Mouse (Mus musculus) spleen, embryonic (tissue): ENCODE results near the gene Kars.

ENCODE experiments used
- CTCF ChIA-PET: fragments of 350-600 bp; sonication (Branson Sonifier 250); formaldehyde crosslinking; loops from one replicate; lab custom pipeline; 2022; lab: Charles Lee

Gene Kars

GRCm38 (mm10) chr8:112010997-112011815, at the start of gene Kars, which contains the start of gene Terf2ip:
TSS of gene Kars (minus strand) at chr8:112011323.
TSS of gene Terf2ip (plus strand) at chr8:112011398.
- CTCF ChIA-PET: interaction anchor here (0.5 kb wide), 1 partner anchor 25 kb away, joined by 3 read pairs; no protein-coding TSS in a partner anchor

GRCm38 (mm10) chr8:112054456-112054855, 43.3 kb upstream of the Kars start:
- CTCF ChIA-PET: no interaction called here

- CTCF ChIA-PET: no interaction called here
Observed at GRCm38 (mm10) chr8:112051537-112051936, 40.4 kb upstream of the Kars start.

- CTCF ChIA-PET: no interaction called here
Observed at GRCm38 (mm10) chr8:112049984-112050383, 38.9 kb upstream of the Kars start.

GRCm38 (mm10) chr8:112048293-112048692, 37.2 kb upstream of the Kars start:
- CTCF ChIA-PET: no interaction called here

- CTCF ChIA-PET: interaction anchor here (0.5 to 0.7 kb wide), 2 partner anchors 179 to 402 kb away, joined by 3 read pairs; no protein-coding TSS in a partner anchor
Observed at GRCm38 (mm10) chr8:112045896-112046295, 34.8 kb upstream of the Kars start.

- CTCF ChIA-PET: interaction anchor here (0.5 to 0.7 kb wide), 2 partner anchors 118 to 401 kb away, joined by 3 to 7 read pairs; no protein-coding TSS in a partner anchor
Observed at GRCm38 (mm10) chr8:112045182-112045581, 34.1 kb upstream of the Kars start.

GRCm38 (mm10) chr8:112037521-112037920, 26.4 kb upstream of the Kars start:
- CTCF ChIA-PET: interaction anchor here (0.6 kb wide), 1 partner anchor 1602 kb away, joined by 3 read pairs; no protein-coding TSS in a partner anchor

GRCm38 (mm10) chr8:112034603-112035002, 23.5 kb upstream of the Kars start:
- CTCF ChIA-PET: interaction anchor here (0.7 kb wide), 1 partner anchor 210 kb away, joined by 3 read pairs; no protein-coding TSS in a partner anchor

- CTCF ChIA-PET: no interaction called here
Observed at GRCm38 (mm10) chr8:112033071-112033470, 21.9 kb upstream of the Kars start.

- CTCF ChIA-PET: no interaction called here
Observed at GRCm38 (mm10) chr8:112030663-112031062, 19.5 kb upstream of the Kars start.

- CTCF ChIA-PET: interaction anchor here (0.6 kb wide), 1 partner anchor 16 kb away, joined by 4 read pairs; no protein-coding TSS in a partner anchor
Observed at GRCm38 (mm10) chr8:112029455-112029854, 18.3 kb upstream of the Kars start.

- CTCF ChIA-PET: no interaction called here
Observed at GRCm38 (mm10) chr8:112014936-112015335, 3.8 kb upstream of the Kars start, which contains the start of gene Gm6793. TSS of gene Gm6793 (minus strand) at chr8:112015036.

- CTCF ChIA-PET: no interaction called here
Observed at GRCm38 (mm10) chr8:112011816-112012242, 706 bp upstream of the Kars start.

- CTCF ChIA-PET: interaction anchor here (0.7 kb wide), 1 partner anchor 60 kb away, joined by 3 read pairs; no protein-coding TSS in a partner anchor
Observed at GRCm38 (mm10) chr8:112009558-112009957, 1.6 kb downstream of the Kars start.

GRCm38 (mm10) chr8:112007669-112008068, 3.5 kb downstream of the Kars start:
- CTCF ChIA-PET: interaction anchor here (0.6 kb wide), 1 partner anchor 263 kb away, joined by 6 read pairs; no protein-coding TSS in a partner anchor

- CTCF ChIA-PET: no interaction called here
Observed at GRCm38 (mm10) chr8:112005601-112006000, 5.5 kb downstream of the Kars start.

GRCm38 (mm10) chr8:112004754-112005153, 6.4 kb downstream of the Kars start:
- CTCF ChIA-PET: no interaction called here

- CTCF ChIA-PET: interaction anchor here (0.6 kb wide), 1 partner anchor 138 kb away, joined by 3 read pairs; the partner anchor contains the start of gene Cfdp1
Observed at GRCm38 (mm10) chr8:111992703-111993039, 18.5 kb downstream of the Kars start.

- CTCF ChIA-PET: interaction anchor here (0.7 to 1.4 kb wide), 2 partner anchors 60 to 114 kb away, joined by 3 to 6 read pairs; no protein-coding TSS in a partner anchor
Observed at GRCm38 (mm10) chr8:111992013-111992702, 19.0 kb downstream of the Kars start, which contains the start of gene Adat1. TSS of gene Adat1 (minus strand) at chr8:111992302.

GRCm38 (mm10) chr8:111991278-111991677, 19.8 kb downstream of the Kars start:
- CTCF ChIA-PET: interaction anchor here (1.1 to 1.4 kb wide), 2 partner anchors 109 to 113 kb away, joined by 3 to 6 read pairs; no protein-coding TSS in a partner anchor
